Mouse (Mus musculus): ENCODE measurements around the gene Mrfap1. TPM values are rescaled to one million over a fixed set of nuclear protein-coding genes. Genes with fewer than 3 reads are reported as not detected.

Gene Mrfap1
- total RNA-seq (2023) = 129 TPM

GRCm38 (mm10) chr5:36796296-36797014 lies at the start of gene Mrfap1:
Gene Mrfap1, minus strand, starts transcription at chr5:36796772.

GRCm38 (mm10) chr5:36829913-36830879 lies 33.6 kb upstream of the Mrfap1 start, which contains the start of gene Man2b2:
Gene Man2b2, minus strand, starts transcription at chr5:36830653.

GRCm38 (mm10) chr5:36748536-36749061 lies 48.0 kb downstream of the Mrfap1 start, which contains the start of gene Bloc1s4:
Gene Bloc1s4, minus strand, starts transcription at chr5:36748650.

Other genes starting within 250 kb of the Mrfap1 start
- gene Tbc1d14, start 203.5 kb downstream of the Mrfap1 start, total RNA-seq (2023) = 68.2 TPM
- gene D5Ertd579e, start 100.7 kb downstream of the Mrfap1 start, total RNA-seq (2023) = 33.3 TPM
- 22.2 TPM for gene Bloc1s4, start 48.1 kb downstream of the Mrfap1 start, total RNA-seq (2023)
- gene Man2b2, start 33.9 kb upstream of the Mrfap1 start, total RNA-seq (2023) = 38.5 TPM
- gene Ppp2r2c, start 71.7 kb upstream of the Mrfap1 start, total RNA-seq (2023) = not detected
- 1.9 TPM for gene Wfs1, start 192.4 kb upstream of the Mrfap1 start, total RNA-seq (2023)

Data from CD8-positive naive resting alpha-beta T cell, adult 57 days (primary cell).